Mouse (Mus musculus) neutrophil, adult 59 days (primary cell): ENCODE results near the gene Mnat1. TPM values are rescaled to one million over a fixed set of nuclear protein-coding genes. Genes with fewer than 3 reads are reported as not detected.

Experiments used
- total RNA-seq, 2 experiments: library from RNA; stranded (reverse); gene quantifications; 1 replicate in 1 of 2; 2 replicates in 1 of 2; pipeline ENCODE4 v1.2.4; 2023

The Mnat1 gene
- 1 to 10 TPM; 7.8 to 8.5 TPM for total RNA-seq

DNA sequence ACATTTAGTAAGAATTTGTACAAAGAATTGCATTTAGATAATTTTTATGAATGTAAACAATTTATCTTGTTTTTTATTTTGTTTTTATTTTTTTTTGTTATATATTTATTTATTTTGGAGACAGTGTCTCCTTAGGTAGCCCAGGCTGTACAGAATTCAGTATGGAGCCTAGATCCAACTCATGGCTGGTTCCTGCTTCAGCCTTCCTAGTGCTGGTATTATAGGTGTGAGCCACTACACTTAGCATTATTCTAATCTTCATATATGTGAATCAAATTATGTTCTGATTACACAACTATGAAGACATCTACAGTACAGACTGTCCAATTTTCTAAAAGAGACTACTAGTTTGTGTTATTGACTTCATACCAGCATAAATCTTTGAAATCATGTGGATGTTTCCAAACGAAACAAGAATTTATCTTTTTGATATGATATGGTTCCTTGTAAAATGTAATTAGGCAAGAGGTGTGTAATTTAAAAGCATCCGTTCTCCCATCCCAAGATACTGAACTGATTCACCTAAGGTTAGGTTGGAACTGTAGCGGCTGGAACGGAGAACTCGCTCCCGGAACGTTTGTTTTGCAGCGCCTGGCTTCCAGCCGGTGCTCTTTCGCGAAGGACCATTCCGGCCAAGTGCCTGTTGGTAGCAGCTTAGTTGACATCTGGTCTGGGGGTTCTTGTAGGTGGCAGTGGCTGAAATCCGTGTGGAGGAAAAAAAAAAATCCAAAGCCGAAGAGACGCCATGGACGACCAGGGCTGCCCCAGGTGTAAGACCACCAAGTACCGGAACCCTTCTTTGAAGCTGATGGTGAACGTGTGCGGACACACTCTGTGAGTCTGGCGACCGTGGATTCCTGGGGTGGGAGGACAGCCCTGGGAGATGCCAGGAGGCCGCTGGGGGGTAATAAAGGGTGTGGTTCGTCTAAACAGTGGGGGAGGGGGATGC, at the start of gene Mnat1:
Gene Mnat1, plus strand, starts transcription at position 625 of the 949 bp plus-strand sequence.

DNA sequence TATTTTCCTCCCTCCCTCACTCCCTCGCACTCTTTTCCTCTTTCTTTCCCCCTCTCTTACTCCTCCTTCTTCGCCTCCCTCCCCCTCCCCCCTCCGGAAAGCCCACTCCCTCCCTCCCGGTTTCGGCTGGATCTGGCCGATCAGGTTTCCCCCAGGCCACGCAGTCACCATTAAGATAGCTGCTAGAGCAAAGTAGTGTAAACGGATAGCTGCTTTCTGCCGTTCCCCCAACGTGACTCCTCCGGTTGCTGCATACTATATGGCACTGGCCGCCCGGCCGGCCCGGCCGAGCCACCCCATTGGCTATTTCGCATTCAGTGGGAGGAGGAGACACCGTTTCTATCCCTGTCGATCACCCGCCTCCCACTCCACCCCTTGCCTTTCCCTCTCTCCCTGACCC, 10.3 kb upstream of the Mnat1 start, which contains the start of gene Six4:
Gene Six4, minus strand, starts transcription at position 261 of the 400 bp plus-strand sequence.

DNA sequence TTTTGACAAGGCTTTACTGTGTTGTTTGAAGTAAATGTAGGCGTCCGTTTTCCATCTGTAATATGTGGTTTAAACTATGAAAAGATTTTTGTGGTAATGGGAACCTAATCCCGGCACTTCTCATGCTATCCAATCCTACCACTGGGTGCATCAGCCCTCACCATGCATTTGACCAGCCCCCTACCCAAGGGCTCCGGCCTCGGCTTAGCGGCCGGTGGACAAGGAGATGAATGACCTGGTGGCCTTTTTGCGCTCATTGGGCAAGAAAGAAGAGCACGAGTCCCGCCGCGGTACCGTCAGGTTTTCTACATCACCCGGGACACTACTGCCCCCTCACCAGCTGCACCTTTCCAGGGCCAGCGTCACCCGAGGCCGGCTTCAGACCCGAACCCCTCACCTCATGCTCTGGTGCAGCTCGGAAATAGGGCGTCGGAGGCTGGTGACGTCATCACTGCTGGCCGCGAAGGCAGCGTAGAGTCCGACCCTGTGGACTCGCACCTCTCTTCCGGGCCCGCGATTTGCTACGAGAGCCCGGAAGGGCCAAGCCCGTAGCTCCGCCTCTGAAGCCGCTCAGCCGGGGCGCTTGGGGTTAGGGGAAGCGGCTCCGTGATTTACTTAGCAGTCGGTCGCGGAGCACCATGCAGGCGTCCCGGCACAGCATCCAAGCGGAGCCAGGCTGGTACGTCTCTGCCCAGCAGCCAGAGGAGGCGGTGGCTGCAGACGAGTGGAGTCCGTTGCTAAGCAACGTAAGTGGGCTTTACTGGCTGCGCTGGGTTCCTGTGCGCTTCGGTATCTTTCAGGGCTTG, 163.0 kb downstream of the Mnat1 start, which contains the start of the genes Trmt5 and Slc38a6:
Gene Trmt5, minus strand, starts transcription at position 424 of the 806 bp plus-strand sequence.
Gene Slc38a6, plus strand, starts transcription at position 493 of the 806 bp plus-strand sequence.

Other genes with a start within 250 kb of the Mnat1 start
- gene Six6, start 183.8 kb upstream of the Mnat1 start, total RNA-seq: not detected
- gene 4930447C04Rik, start 182.9 kb upstream of the Mnat1 start, total RNA-seq: under 1 TPM; 0.27 to 0.71 TPM
- not detected for gene Six1, start 69.8 kb upstream of the Mnat1 start, total RNA-seq
- under 1 TPM in 1 of 2 experiments, not detected in 1; 0.07 TPM for gene Six4, start 10.3 kb upstream of the Mnat1 start, total RNA-seq
- gene Trmt5, start 163.0 kb downstream of the Mnat1 start, total RNA-seq: 10 to 100 TPM in 1 of 2 experiments, 1 to 10 TPM in 1; 7.7 to 10.5 TPM
- 10 to 100 TPM in 1 of 2 experiments, 1 to 10 TPM in 1; 9.4 to 12.6 TPM for gene Slc38a6, start 163.1 kb downstream of the Mnat1 start, total RNA-seq